Mouse (Mus musculus) myocyte (in vitro differentiated cells): ENCODE results near the gene Fes. TPM values are rescaled to one million over a fixed set of nuclear protein-coding genes. Genes with fewer than 3 reads are reported as not detected.

Experiments
- H3K27me3 ChIP-seq: one replicate; pipeline ENCODE4 v1.6.1; 2011; ENCODE audit not compliant: control insufficient read depth, insufficient read depth, insufficient read length
- H3K36me3 ChIP-seq: one replicate; pipeline ENCODE4 v1.6.1; 2011; ENCODE audit not compliant: control insufficient read depth, insufficient read depth
- H3K4me2 ChIP-seq: one replicate; pipeline ENCODE4 v1.6.1; 2011; ENCODE audit warnings: low read depth, control low read depth
- H3K4me3 ChIP-seq: one replicate; pipeline ENCODE4 v1.5.1; 2011; ENCODE audit warnings: mild to moderate bottlenecking, control low read depth, moderate library complexity
- H3K79me2 ChIP-seq: one replicate; pipeline ENCODE4 v1.6.1; 2011; ENCODE audit not compliant: control insufficient read depth, insufficient read depth
- H3ac ChIP-seq: one replicate; pipeline ENCODE4 v1.6.1; 2011; ENCODE audit not compliant: control insufficient read depth, insufficient read length
- CEBPB ChIP-seq: IDR thresholded peaks from 2 replicates; pipeline ENCODE4 v1.6.1; 2011; ENCODE audit warnings: mild to moderate bottlenecking, moderate library complexity; ENCODE audit not compliant: poor library complexity, insufficient read depth, severe bottlenecking
- E2F4 ChIP-seq: IDR thresholded peaks from one replicate; pipeline ENCODE4 v1.6.1; 2011; ENCODE audit warnings: mild to moderate bottlenecking, control low read depth, moderate library complexity; ENCODE audit not compliant: insufficient read depth
- MAX ChIP-seq: IDR thresholded peaks from one replicate; pipeline ENCODE4 v1.6.1; 2011; ENCODE audit warnings: low read depth, mild to moderate bottlenecking, control low read depth
- MYOD1 ChIP-seq, 3 experiments: IDR thresholded peaks; one replicate each; pipeline ENCODE4 v1.6.1; 2011; ENCODE audit warnings: control low read depth in 2 of 3, low read depth in 2 of 3, mild to moderate bottlenecking in 2 of 3, moderate library complexity in 1 of 3; ENCODE audit not compliant: insufficient read length in 2 of 3, control insufficient read depth in 1 of 3
- MYOG ChIP-seq, 3 experiments: IDR thresholded peaks; one replicate each; pipeline ENCODE4 v1.6.1; 2011; ENCODE audit warnings: control low read depth in 2 of 3, low read depth in 2 of 3, mild to moderate bottlenecking in 2 of 3; ENCODE audit not compliant: insufficient read length in 2 of 3, control insufficient read depth in 1 of 3, insufficient read depth in 1 of 3
- POLR2A ChIP-seq: IDR thresholded peaks from one replicate; pipeline ENCODE4 v1.6.1; 2011; ENCODE audit warnings: low read depth, mild to moderate bottlenecking, control low read depth, moderate library complexity; ENCODE audit not compliant: insufficient read length
- POLR2AphosphoS2 ChIP-seq: IDR thresholded peaks from one replicate; pipeline ENCODE4 v1.6.1; 2011; ENCODE audit warnings: low read depth, control low read depth; ENCODE audit not compliant: insufficient read length
- REST ChIP-seq: IDR thresholded peaks from one replicate; pipeline ENCODE4 v1.6.1; 2011; ENCODE audit warnings: mild to moderate bottlenecking, control low read depth, moderate library complexity; ENCODE audit not compliant: insufficient read depth, insufficient read length
- SRF ChIP-seq: IDR thresholded peaks from one replicate; pipeline ENCODE4 v1.6.1; 2011; ENCODE audit warnings: low read depth; ENCODE audit not compliant: control insufficient read depth, insufficient read length
- TCF12 ChIP-seq: IDR thresholded peaks from one replicate; pipeline ENCODE4 v1.6.1; 2011; ENCODE audit warnings: mild to moderate bottlenecking, control low read depth; ENCODE audit not compliant: poor library complexity, insufficient read depth, severe bottlenecking
- TCF3 ChIP-seq: IDR thresholded peaks from one replicate; pipeline ENCODE4 v1.6.1; 2011; ENCODE audit warnings: low read depth, control low read depth; ENCODE audit not compliant: insufficient read length
- USF1 ChIP-seq: IDR thresholded peaks from one replicate; pipeline ENCODE4 v1.6.1; 2011; ENCODE audit warnings: low read depth, mild to moderate bottlenecking, control low read depth, moderate library complexity
- polyA plus RNA-seq: library from polyadenylated mRNA; unstranded; fragments of >200 nt; fragmentation: generic; extraction: Trizol; gene quantifications from one replicate; pipeline ENCODE4 v1.2.1, GENCODE M21; 2012; ENCODE audit warnings: missing spikeins

Gene Fes
- polyA plus RNA-seq = 0.54 TPM

- no peaks in the 10 kb centered on the region for H3K79me2 ChIP-seq
- H3K27me3 ChIP-seq = no peaks in the 10 kb centered on the region
- H3K4me3 ChIP-seq = no peak within 1 kb of the TSS
- H3K4me2 ChIP-seq = no peak within 1 kb of the TSS
- peaks cover 5% of the 10 kb centered on the region for H3K36me3 ChIP-seq
- TF ChIP-seq MYOD1 (IDR thresholded peaks at IDR 0.05; ENCODE audit: control insufficient read depth in 1 of 3, insufficient read length in 2 of 3, low read depth in 2 of 3) (no peak), REST (no peak), TCF12 (no peak), POLR2AphosphoS2 (no peak), E2F4 (no peak), POLR2A (no peak), SRF (no peak), MAX (no peak)
- no peak within 1 kb of the TSS for H3ac ChIP-seq
These were observed at the start of gene Fes for GRCm38 (mm10) chr7:80387633-80388543. Gene Fes, minus strand, starts transcription at chr7:80387946.

GRCm38 (mm10) chr7:80436571-80436970 lies 48.8 kb upstream of the Fes start:
- H3K27me3 ChIP-seq = no peaks in the 10 kb centered on the region
- H3ac ChIP-seq = no peak overlapping the region
- TF ChIP-seq REST (no peak), MYOD1 (IDR thresholded peaks at IDR 0.05; ENCODE audit: control insufficient read depth in 1 of 3, insufficient read length in 2 of 3, low read depth in 2 of 3) (no peak), TCF12 (no peak), SRF (no peak), TCF3 (no peak), POLR2AphosphoS2 (no peak), E2F4 (no peak), MAX (no peak), CEBPB (no peak), USF1 (no peak), POLR2A (no peak), MYOG (IDR thresholded peaks at IDR 0.05; ENCODE audit: control insufficient read depth in 1 of 3, insufficient read depth in 1 of 3, insufficient read length in 2 of 3, low read depth in 2 of 3) (no peak)
- H3K4me3 ChIP-seq = no peak overlapping the region
- H3K79me2 ChIP-seq = no peaks in the 10 kb centered on the region
- H3K36me3 ChIP-seq = no peaks in the 10 kb centered on the region
- H3K4me2 ChIP-seq = no peak overlapping the region

- Histone ChIP-seq H3K79me2 (no peaks in the 10 kb centered on the region), H3ac (no peak overlapping the region), H3K27me3 (no peaks in the 10 kb centered on the region), H3K4me3 (no peak overlapping the region), H3K4me2 (no peak overlapping the region), H3K36me3 (no peaks in the 10 kb centered on the region)
- TF ChIP-seq MAX = no peak
- no peak for TF ChIP-seq USF1
- TF ChIP-seq TCF3 = no peak
- no peak for TF ChIP-seq MYOD1 (IDR thresholded peaks at IDR 0.05; ENCODE audit: control insufficient read depth in 1 of 3, insufficient read length in 2 of 3, low read depth in 2 of 3)
These were observed 47.8 kb upstream of the Fes start for GRCm38 (mm10) chr7:80435594-80435993.

GRCm38 (mm10) chr7:80429661-80430060 lies 41.9 kb upstream of the Fes start:
- Histone ChIP-seq H3K4me2 (no peak overlapping the region), H3K79me2 (no peaks in the 10 kb centered on the region), H3K36me3 (no peaks in the 10 kb centered on the region), H3K4me3 (no peak overlapping the region), H3ac (no peak overlapping the region), H3K27me3 (no peaks in the 10 kb centered on the region)
- TF ChIP-seq CEBPB (no peak), TCF12 (no peak)

- H3K4me2 ChIP-seq = no peak overlapping the region
- H3K79me2 ChIP-seq = no peaks in the 10 kb centered on the region
- no peaks in the 10 kb centered on the region for H3K27me3 ChIP-seq
- H3K4me3 ChIP-seq = no peak overlapping the region
- TF ChIP-seq POLR2AphosphoS2 = no peak
- H3ac ChIP-seq = no peak overlapping the region
- no peaks in the 10 kb centered on the region for H3K36me3 ChIP-seq
These were observed 40.0 kb upstream of the Fes start for GRCm38 (mm10) chr7:80427730-80428129.
